Mouse (Mus musculus): ENCODE data around the gene Emilin1.

GRCm38 (mm10) chr5:30957891-30958290 is 44.7 kb downstream of the Emilin1 start:
- no peak for TF ChIP-seq CTCF (conservative IDR thresholded peaks at IDR 0.05; ENCODE audit: low read length)
- no peak for TF ChIP-seq POU5F1 (IDR thresholded peaks at IDR 0.05; ENCODE audit: borderline replicate concordance, low read length)

Measured in E14TG2a.4 (cell line).